Mouse (Mus musculus) adrenal gland, adult 8-10 months (tissue): Measurements from ENCODE around the gene Tnks1bp1. TPM values are rescaled to one million over a fixed set of nuclear protein-coding genes. Genes with fewer than 3 reads are reported as not detected.
A peak's percentile ranks its signal among the peaks of the same experiment; 100 is the strongest.

Source experiments
- DNase-seq: peaks from one replicate; pipeline ENCODE4 v3.0.0; 2022
- total RNA-seq, 4 experiments: library from RNA; stranded (reverse); gene quantifications; 2 replicates each; pipeline ENCODE4 v1.2.4; 2022

The Tnks1bp1 gene
- total RNA-seq, 4 experiments from 2014 or later = 103 to 135 (median 120) TPM

GRCm38 (mm10) chr2:85038336-85038735 lies 9.5 kb upstream of the Tnks1bp1 start:
- no peak for DNase-seq

GRCm38 (mm10) chr2:85043623-85044022 lies 4.2 kb upstream of the Tnks1bp1 start:
- no peak for DNase-seq

- no peak for DNase-seq
These were observed 1.6 kb upstream of the Tnks1bp1 start for GRCm38 (mm10) chr2:85046222-85046621.

- DNase-seq = no peak
These were observed 741 bp upstream of the Tnks1bp1 start for GRCm38 (mm10) chr2:85047081-85047480.

- DNase-seq = peak; percentile 68
These were observed 438 bp downstream of the Tnks1bp1 start for GRCm38 (mm10) chr2:85048168-85048751.

- no peak for DNase-seq
These were observed 1.5 kb downstream of the Tnks1bp1 start for GRCm38 (mm10) chr2:85049277-85049676.

- peak; percentile 78 for DNase-seq
These were observed 2.3 kb downstream of the Tnks1bp1 start for GRCm38 (mm10) chr2:85050001-85050634.

- peak; percentile 42 for DNase-seq
These were observed 2.9 kb downstream of the Tnks1bp1 start for GRCm38 (mm10) chr2:85050746-85051145.

GRCm38 (mm10) chr2:85053192-85053816 lies 5.5 kb downstream of the Tnks1bp1 start:
- DNase-seq = no peak

GRCm38 (mm10) chr2:85056711-85057110 lies 8.9 kb downstream of the Tnks1bp1 start:
- no peak for DNase-seq

GRCm38 (mm10) chr2:85059677-85060076 lies 11.9 kb downstream of the Tnks1bp1 start:
- no peak for DNase-seq

- peak; percentile 87 for DNase-seq
These were observed 12.8 kb downstream of the Tnks1bp1 start for GRCm38 (mm10) chr2:85060591-85061060.

- peak; percentile 56 for DNase-seq
These were observed 13.3 kb downstream of the Tnks1bp1 start for GRCm38 (mm10) chr2:85061107-85061541.

GRCm38 (mm10) chr2:85065141-85065875 lies 17.5 kb downstream of the Tnks1bp1 start:
- DNase-seq = no peak

- no peak for DNase-seq
These were observed 19.1 kb downstream of the Tnks1bp1 start for GRCm38 (mm10) chr2:85066937-85067336.

GRCm38 (mm10) chr2:85067903-85068625 lies 20.2 kb downstream of the Tnks1bp1 start:
- no peak for DNase-seq

- DNase-seq = no peak
These were observed 20.8 kb downstream of the Tnks1bp1 start for GRCm38 (mm10) chr2:85068626-85069025.

- DNase-seq = no peak
These were observed 22.3 kb downstream of the Tnks1bp1 start for GRCm38 (mm10) chr2:85070086-85070485.

- DNase-seq = no peak
These were observed 24.1 kb downstream of the Tnks1bp1 start for GRCm38 (mm10) chr2:85071921-85072320.

- DNase-seq = no peak
These were observed 25.9 kb downstream of the Tnks1bp1 start for GRCm38 (mm10) chr2:85073751-85074150.

GRCm38 (mm10) chr2:85088716-85089646 lies 41.2 kb downstream of the Tnks1bp1 start:
- DNase-seq = no peak
